Mouse (Mus musculus) ES-CJ7 (cell line): ENCODE measurements around the gene Ykt6.
"Not testable (repeated sequence)": the region's sequence is repeated elsewhere in the genome, so short reads cannot be mapped to it uniquely, and the experiment has no call there.

Source experiments
- DNase-seq: peaks from one replicate; pipeline ENCODE4 v3.0.0; 2011; ENCODE audit warnings: low read depth, low spot score

Gene Ykt6

DNA sequence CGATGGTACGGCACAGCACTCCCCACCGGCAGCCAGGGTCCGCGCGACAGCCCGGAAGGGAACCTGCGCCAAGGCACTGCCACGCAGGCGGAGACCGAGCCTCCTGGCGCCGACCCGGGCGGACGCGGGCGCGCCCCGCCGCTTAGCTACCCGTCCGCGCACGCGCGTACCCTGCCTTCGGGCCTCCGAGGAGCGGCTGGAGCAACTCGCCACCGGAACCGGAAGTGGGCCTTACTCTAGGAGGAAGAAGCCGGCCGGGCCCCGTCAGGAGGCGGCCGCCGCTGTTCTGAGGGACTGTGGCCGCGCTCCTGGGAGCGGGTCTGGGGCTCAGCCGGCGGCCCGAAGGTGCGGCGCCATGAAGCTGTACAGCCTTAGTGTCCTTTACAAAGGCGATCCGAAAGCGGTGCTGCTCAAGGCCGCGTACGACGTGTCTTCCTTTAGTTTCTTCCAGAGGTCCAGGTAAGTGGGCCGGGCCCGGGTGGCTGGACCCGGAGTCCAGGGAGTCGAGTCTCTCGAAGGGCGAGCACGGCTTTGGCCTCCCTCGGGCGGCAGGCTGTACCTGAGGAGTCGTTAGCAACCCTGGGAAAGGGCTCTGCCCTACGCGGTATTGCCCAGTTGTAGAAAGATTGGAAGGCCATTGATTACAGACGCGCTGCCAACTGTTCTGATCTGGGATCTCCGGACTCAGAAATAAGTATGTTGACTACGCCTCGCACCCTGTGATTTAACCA lies at the start of gene Ykt6:
Gene Ykt6 (plus strand): TSS at position 148 of the 731 bp plus-strand sequence.
- peak; percentile 92 for DNase-seq

DNA sequence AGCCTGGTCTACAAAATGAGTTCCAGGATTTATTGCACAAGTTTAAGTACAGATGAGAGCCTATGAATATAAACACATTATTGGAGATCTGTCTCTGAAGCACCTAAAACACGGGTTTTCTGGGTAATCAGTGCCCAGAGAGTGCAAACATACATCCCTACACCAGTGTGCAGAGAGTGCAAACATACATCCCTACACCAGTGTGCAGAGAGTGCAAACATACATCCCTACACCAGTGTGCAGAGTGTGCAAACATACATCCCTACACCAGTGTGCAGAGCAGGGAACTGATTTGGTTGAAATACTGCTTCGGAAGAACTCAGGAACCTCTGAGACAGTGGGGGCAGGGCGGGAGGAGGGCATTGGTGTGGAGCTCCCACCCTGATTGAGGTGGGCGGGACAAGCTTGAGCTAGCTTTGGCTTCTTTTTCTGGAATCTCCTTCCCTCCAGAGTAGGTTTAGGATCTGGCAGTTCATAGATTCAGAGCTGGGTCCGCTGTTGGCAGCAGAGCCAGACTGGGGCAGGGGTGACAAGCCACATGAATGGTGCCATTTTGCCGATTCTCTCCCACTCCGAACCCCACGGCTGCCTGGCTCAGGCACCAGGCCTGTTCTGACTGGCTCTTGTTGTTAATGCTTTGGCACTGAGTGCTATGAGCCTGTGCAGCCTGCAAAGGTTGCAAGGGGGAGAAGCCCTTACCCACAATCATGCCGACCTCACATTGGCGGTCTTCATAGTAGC lies 49.5 kb upstream of the Ykt6 start:
- DNase-seq = no peak

DNA sequence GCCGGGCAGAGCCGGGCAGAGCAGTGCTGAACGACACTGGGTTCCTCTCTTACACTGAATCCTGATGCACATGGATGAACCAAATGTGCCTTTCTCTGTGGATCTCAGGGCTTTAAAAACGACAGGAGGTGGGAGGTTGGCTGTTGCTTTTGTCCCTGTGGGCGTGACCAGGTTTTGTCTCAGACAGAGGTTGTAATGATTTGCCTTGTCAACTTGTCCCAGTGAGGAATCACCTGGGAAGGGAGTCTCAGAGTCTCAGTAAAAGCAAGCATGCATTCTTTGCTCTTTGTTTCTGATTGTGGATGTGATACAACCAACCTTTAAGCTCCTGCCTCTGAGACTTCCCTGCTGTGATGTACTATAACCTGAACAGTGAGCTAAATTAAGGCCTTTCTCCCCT lies 48.4 kb upstream of the Ykt6 start:
- DNase-seq = no peak

DNA sequence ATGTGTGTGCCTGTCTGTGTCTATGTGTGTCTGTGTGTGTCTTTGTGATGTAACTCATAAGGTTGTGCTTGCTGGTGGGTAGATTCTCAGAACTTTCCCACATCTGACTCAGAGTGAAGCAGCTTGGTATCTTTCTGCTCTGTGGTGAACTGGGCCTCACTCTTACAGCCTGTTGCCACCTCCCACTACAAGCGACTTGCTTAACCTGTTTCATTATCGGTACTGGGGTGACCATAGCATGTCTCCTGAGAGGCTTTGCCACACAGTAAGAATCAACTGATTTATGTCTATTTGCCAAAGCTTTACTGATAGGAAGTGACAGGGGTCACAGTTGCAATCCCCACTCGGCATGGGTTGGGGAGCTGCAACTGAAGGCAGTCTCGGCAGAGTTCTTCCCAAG lies 46.9 kb upstream of the Ykt6 start:
- DNase-seq = no peak

DNA sequence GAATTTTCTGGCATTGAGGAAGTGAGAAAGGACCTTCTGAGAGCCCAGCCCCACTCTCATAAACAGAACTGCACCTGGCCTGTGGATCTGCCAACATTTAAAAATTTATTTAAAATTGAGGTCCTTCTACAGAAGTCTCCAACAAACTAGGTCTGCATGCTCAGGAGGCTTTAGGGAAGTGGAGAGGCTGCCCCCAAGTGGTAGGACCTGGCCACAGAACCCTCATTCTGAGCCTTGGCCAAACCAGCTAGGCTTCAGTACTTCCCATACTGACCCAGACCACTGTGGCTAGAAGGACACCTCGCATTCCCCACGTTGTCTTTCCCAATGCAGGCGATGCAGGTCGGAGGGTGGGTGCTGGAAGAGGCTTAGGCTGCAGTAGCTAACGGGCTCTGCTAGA lies 42.9 kb upstream of the Ykt6 start:
- peak; percentile 56 for DNase-seq

DNA sequence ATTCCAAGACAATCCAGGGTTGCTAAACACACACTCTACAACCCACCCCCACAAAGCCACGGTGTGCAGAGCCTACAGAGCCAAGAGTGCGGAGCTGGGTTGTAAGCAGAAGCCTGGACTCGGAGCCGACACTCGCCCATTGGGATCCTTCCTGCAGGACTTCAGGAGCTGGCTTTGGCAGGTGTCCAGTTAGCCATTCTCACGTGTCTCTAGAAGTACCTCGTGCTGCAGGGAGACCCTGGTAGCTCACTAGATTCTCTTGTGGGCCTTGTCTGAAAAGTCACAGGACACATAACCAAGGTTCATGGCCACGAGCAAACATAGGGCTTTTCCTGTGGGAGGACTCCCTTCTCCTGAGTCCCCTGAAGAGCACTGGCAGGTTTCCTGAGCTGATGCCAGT lies 42.2 kb upstream of the Ykt6 start:
- DNase-seq = no peak

DNA sequence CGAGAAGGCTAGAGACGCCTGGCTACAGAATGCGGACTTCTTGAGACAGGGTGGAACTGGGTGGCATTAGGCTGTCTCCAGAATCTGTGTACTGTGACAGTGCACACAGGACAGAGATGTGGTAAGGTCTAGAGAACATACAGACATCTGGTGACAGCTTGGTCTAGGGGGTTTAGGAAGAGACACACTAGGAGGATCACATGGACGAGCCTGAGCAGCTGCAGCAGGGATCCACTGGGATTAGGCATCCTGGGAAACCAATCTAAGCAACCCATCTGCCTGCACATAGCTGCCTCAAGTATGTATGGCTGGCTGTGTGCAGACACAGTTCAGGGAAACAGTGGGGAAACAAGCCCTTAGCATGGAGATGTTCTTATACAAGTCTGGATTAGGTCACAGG lies 41.6 kb upstream of the Ykt6 start:
- DNase-seq = no peak

DNA sequence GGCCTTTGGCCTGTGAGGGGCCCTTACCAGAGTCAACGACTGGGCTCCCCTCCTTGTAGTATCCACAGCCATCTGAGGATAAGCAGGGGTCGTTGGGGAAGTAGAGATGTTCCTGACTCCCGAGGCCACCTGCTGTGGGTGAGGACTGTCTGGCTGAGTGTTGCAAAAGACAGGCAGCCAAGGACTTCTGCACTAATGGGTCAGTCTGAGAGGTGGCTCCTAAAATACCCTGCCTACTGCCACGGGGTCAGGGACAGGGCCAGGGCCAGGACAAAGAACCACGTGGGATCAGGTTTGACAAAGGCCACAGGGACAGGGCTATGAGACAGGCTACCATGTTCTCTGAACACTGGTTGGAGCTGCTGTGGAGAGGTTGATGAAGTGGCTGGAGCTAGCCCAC lies 40.6 kb upstream of the Ykt6 start:
- DNase-seq = no peak

DNA sequence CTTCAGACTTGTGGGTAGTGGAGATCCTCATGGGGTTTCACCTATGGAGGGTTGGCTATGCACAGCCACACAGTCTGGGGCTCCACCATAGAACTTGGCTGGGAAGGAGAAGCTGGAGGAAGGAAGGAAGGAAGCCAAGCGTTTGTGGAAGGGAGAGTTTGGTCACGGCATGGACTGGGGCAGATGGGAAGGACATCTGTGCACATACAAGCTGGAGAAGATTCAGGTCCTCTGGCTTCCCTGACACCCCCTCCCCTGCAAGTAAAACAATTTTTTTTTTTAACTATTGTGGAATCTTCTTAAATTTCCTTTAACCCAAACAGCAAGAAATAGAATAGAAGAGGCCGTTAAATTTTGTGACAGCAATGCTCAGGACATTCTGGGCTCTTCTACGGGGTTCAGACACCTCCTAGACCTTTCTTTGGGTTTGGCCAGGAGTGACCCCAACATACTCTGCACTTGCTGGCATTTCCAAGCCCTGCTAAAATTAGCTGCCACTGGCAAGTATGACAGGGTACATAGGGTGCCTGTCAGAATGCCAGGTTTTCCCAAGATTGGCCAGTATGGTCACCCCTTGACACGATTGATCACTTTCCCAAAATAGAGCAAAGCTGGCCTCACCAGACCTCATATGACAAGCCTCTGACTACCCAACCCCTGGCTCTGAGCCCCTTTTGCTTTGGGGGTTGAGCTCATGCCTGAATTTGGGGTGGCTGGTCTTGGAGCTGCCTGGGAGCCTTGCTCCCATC lies 39.9 kb upstream of the Ykt6 start:
- DNase-seq = no peak

DNA sequence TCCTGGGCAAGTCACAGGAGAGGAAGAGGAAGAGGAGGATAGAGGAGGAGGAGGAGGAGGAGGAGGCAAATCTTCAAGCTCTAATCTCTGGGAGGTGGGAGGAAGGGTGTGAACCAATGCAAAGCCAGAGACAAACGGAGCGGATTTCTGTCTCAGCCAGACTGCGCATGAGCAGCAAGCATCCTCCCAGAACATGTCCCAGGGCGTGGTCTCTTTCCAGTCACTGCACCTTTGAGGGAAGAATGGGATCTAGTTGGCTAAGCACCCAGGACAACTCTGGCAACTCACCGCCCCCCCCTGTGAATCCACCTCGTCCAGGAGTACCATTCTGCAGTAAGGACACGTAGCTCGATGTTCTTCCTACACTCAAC lies 39.3 kb upstream of the Ykt6 start:
- DNase-seq = peak; percentile 75

DNA sequence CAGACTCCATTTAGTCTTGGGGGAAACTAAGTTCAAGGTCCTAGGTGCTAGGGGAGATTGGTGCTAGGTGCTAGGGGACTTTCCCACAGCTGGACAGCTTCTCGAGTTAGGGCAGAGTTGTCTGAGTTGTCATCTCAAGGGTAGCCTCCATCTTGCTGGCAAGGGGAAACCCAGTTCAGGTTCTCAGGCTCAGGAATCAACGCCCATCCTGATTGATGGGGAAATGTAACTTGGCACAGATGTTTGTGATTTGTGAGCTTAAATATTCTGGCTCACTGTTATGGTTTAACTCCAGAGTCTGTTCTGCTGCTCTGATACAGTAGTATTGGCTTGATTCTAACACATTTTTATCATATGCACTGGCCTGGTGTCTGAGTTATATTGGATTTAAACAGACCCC lies 37.4 kb upstream of the Ykt6 start:
- DNase-seq = no peak

DNA sequence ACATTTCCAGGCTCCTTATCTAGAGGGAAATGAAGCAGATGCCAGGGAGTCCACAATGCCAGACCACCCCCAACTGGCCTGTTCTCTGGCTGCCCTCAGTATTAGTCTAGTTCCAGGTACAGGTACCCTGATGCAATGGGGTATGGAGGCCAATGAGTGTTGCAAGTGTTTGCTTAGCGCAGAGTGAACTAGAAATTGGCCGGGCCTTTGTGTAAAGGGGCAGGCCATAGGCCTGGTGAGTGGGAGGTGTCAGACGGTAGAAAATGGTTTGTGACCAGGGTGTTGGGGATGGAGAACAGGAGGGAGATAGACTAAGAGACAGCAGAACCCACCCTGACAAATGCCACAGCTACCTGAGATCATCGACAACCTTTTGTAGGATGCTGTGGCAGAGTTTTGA lies 35.9 kb upstream of the Ykt6 start:
- DNase-seq = no peak

DNA sequence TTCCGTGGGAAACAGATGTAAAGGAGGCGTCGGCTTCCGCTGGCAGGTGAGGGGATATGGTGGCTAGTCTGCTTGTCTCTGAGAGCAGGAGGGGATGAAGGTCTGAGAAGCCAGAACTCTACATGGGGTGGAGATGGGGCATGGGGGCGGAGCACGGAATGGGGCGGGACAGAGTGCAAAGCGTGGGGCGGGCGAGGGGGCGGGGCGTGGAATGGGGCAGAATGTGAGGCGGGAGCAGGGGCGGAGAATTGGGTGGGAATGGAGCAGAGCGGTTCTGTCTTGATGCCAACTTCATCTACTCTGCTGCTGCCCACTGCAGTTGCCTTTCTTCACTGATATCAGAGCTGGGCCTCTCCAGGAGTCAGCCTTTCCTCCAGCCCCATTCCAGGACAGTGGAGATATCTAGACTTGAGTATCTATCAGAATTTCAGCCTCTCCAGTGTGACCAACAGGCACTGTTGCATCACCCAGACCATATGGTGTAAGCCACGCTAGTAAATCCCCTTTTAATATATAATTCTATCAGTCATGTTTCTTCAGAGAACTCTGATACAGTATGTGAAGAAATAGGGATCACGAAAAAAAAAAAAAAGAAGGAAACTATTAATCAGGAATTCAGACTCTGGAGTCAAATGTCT lies 35.1 kb upstream of the Ykt6 start:
- peak; percentile 70 for DNase-seq

DNA sequence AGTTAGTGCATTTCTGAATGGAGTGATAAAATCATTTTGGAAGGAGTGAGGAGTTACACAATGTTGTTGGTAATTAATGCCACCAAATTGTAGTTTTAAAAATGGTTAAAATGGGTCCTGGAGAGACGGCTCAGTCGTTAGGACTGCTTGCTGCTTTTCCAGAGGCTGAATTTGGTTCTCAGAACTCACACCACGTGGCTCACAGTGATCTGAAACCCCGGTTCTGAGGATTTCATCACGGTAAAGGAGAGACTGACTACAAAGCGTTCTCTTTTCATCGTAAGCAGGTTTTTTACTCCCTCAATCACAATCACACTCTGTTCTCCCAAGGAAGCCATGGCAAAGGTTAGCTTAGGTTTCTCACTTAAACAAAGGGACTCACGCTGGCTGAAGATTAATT lies 30.8 kb upstream of the Ykt6 start:
- DNase-seq = no peak

DNA sequence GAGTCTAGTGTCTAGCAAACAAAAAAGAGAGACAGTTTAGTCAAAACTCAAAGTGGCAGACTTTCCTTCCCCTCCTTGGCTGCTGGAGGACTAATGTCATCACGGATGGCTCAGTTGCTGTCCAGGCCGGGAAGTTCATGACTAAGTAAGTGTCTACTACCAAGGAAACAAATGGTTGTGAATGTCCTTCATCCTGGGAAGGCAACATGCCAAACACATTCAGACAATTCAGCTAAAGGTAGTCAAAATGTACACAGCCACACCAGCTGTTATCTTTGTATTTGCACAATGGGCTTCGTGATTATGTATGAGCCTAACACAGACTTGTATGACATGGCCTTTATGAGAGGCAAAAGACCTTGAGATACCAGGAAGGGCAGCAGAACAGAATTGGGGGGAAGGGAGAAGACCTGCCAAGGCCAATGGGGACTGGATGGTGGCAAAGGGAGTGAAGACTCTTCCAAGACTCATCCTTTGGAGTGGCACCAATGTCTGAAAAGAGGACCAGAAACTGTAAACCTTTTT lies 28.7 kb upstream of the Ykt6 start:
- no peak for DNase-seq

DNA sequence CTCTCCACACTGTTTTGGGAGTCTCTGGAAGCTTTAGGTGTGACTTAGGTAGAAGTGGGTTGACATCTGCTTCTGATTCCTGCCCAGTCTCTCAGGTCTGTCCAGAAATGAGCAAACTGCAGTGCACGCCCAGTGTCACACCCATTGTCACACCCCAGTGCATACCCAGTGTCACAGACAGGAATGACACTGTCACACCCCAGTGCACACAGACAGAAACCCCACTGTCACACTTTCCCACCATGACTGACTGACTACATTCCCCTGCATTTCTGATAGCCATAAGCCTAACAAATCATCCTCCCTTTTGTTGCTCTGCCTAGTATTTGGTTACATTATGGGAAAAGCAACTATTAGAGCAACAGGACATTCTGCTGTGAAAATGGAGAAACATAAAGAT lies 24.9 kb upstream of the Ykt6 start:
- no peak for DNase-seq

DNA sequence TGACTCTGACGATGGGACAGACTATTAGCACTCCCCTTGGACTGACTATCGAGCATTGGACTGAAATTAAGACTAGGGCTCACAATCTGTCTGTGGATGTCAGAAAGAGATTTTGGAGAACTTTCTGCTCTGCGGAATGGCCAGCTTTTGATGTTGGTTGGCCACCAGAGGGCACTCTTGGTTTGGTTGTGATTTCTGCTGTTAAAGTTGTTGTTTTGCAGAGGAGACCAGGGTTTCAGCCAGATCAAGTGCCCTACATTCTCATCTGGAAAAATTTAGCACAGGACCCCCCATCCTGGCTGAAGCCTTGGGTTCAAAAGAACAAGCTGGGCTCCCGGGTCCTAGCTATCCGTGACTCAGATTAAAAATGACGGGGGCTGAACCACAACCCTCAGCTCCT lies 23.5 kb upstream of the Ykt6 start:
- DNase-seq = not testable (repeated sequence)

DNA sequence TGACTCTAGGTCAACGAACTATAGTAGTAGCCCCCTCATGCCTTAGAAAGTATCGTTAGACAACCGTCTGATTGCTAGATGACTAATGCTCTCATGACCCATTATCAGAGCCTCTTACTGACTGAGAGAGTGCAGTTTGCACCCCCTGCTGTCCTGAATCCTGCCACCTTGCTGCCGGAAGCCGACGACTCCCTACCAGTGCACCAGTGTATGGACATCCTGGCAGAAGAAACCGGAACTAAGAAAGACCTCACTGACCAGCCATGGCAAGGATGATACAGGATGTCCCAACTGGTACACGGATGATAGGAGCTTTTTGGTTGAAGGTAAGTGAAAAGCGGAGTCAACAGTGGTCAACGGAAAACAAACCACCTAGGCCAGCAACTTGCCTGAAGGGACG lies 21.0 kb upstream of the Ykt6 start:
- DNase-seq = not testable (repeated sequence)

DNA sequence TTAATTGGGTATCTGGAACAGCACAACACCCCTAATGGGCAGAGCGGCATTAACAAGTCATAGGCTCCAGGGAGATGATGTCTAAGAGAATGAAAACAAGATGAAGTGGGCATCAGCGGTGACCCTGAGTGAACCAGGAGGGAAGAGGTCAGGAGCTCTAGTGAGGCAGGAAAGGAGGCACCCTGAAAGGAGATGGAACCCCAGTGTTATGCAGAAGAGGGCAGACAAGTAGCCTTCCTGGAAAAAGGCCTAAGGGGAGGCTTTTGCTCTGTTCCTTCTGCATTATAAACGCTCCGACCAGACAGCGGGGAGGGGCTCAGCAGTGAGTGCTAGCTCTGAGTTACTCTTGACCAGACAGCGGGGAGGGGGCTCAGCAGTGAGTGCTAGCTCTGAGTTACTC lies 12.5 kb upstream of the Ykt6 start:
- DNase-seq = peak; percentile 92

DNA sequence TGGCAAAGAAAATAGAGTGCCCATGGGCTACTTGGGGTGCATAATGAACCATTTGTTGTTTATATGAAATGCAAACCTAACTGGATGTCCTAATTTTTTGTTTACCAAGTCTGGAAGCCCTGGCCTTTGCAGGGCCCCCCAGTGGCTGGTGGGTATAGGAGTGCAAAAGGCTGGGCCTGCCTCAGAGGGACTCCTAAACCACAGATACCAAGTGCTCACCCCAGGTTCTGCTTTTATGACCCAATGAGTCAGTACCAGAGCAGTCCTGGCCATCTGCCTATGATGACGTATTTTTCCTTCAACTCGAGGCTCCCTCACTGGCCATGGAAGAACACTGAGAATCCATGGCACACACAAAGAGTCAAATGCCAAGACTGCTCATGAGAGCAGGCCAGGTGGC lies 10.4 kb upstream of the Ykt6 start:
- no peak for DNase-seq

DNA sequence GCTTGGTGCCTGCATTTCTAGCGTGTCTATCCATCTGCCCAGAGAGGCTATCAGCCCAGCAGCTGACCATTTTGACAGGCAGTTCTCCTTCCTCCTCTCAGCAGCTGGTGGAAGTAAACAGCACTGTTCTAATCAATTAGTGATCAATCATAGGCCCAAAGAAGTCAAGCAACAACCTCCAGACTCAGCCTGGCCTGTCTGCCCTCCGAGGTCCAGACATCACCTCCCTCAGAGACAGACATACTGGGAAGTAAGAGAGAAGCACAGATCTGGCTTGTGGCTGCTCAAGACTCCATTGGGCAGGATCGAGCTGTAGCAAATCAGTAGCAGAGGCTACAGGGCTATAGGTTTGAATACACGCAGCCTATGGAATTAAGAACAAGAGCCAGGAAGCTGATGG lies 7.7 kb upstream of the Ykt6 start:
- DNase-seq = no peak
